Mouse (Mus musculus): ENCODE data around the gene Mt3.

DNA sequence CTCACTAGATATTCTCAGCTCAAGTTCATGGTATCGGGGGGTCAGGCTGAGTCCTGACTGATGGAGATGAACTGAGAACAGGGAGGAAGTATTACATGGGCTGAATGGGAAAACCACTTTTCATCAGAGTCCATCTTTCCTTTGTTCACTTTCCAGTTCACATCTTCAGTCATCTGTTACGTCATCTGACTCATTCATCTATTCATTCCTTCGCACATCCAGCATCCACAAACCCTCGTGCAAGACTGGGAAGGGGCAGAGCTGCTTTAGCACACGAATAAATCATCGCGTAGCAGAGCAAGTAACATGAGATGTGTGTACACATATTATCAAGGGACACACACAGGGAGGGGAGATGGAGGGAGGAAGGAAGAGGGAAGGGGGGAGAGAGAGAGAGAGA lies 16.2 kb upstream of the Mt3 start:
- no peak for TF ChIP-seq MAX (IDR thresholded peaks at IDR 0.05)
- TF ChIP-seq CTCF (IDR thresholded peaks at IDR 0.05; ENCODE audit: control insufficient read depth, insufficient read depth, insufficient read length): no peak
- no peak for TF ChIP-seq MYOG (IDR thresholded peaks at IDR 0.05; ENCODE audit: control insufficient read depth, extremely low read depth, insufficient read length)
- TF ChIP-seq USF1 (IDR thresholded peaks at IDR 0.05; ENCODE audit: low read depth): no peak
- no peak for TF ChIP-seq CEBPB (IDR thresholded peaks at IDR 0.05; ENCODE audit: low read depth)
